In the genomic region with DNA sequence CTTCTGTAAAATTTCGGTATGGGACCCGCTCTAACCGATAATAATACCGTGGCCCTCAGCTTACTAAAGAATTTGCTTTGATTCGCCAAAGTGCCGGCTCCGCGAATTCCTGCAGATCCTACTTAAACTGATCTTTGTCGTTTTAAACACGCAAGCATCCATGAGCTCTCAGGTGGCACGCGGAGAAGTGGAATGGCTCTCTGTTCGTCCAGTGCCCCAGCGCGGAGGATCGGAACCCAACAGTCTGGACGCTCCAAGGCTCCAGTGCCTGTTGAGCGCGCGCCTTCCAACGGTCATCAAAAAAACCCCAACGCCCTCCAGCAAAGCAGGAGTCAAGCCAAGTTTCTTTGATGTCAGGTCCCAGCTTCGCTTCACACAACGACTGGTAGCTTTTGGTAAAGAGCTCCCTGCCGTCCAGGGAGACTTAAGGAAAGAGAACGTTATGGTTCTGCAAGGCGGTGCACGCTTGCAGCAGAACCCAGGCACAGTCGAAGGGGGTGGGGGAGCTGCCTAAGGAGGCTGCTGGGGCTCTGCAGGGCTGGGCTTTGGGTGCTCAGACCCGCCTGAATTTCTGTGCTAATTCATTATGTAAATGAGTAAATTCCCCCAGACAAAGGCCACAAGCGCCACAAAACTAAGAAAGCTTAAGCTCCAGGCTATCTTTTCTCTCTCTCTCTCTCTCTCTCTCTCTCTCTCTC, we compare ENCODE assay signal across 8 mouse cellular contexts. TPM values are rescaled to one million over a fixed set of nuclear protein-coding genes. Genes with fewer than 3 reads are reported as not detected.
DNase-seq lines count a peak whose midpoint lies in the region; ATAC-seq lines count a peak whose summit lies in the region.
"Had no signal": no experiment of that assay in that cellular context is flagged by ENCODE, and none has a peak within 500 bp of the region (broad histone marks: within the 10 kb centered on the region; RNA-seq: fewer than 3 reads in every experiment).

No protein-coding gene starts in this region.

- H3K4me2 ChIP-seq in forebrain, embryonic 13.5 days: peak overlapping the region; percentile 99
- H3K4me2 ChIP-seq in limb, embryonic 13.5 days (replicated peaks): peak overlapping the region; percentile 87
- peak overlapping the region; percentile 83 for H3K4me2 ChIP-seq in neural tube, embryonic 14.5 days (ENCODE audit: low read depth, low read length)

- H3K27ac ChIP-seq in forebrain, embryonic 13.5 days: no peak overlapping the region
- H3K27ac ChIP-seq in limb, embryonic 13.5 days: no peak overlapping the region
- no peak overlapping the region for H3K27ac ChIP-seq in neural tube, embryonic 14.5 days (ENCODE audit: low read depth, low read length)

- H3K36me3 ChIP-seq in forebrain, embryonic 13.5 days (ENCODE audit: poor library complexity, severe bottlenecking): no peaks in the 10 kb centered on the region
- no peaks in the 10 kb centered on the region for H3K36me3 ChIP-seq in limb, embryonic 13.5 days
- H3K36me3 ChIP-seq in neural tube, embryonic 14.5 days (ENCODE audit: control insufficient read depth, insufficient read depth, low read length): no peaks in the 10 kb centered on the region

- peaks cover 15% of the 10 kb centered on the region for H3K4me1 ChIP-seq in forebrain, embryonic 13.5 days
- H3K4me1 ChIP-seq in limb, embryonic 13.5 days: peaks cover 16% of the 10 kb centered on the region
- no peaks in the 10 kb centered on the region for H3K4me1 ChIP-seq in neural tube, embryonic 14.5 days (ENCODE audit: control insufficient read depth, insufficient read depth, low read length)

- H3K27me3 ChIP-seq in forebrain, embryonic 13.5 days: peaks cover 28% of the 10 kb centered on the region
- peaks cover 39% of the 10 kb centered on the region for H3K27me3 ChIP-seq in limb, embryonic 13.5 days
- peaks cover 8% of the 10 kb centered on the region for H3K27me3 ChIP-seq in neural tube, embryonic 14.5 days (ENCODE audit: control insufficient read depth, insufficient read depth, low read length)

- peak; percentile 81 for ATAC-seq in forebrain, embryonic 13.5 days
- ATAC-seq in limb, embryonic 13.5 days (ENCODE audit: low FRiP score, low read depth): no peak
- ATAC-seq in neural tube, embryonic 14.5 days (ENCODE audit: low read depth): peak; percentile 57

- H3K9me3 ChIP-seq in forebrain, embryonic 13.5 days (replicated peaks): no peaks in the 10 kb centered on the region
- H3K9me3 ChIP-seq in limb, embryonic 13.5 days: no peaks in the 10 kb centered on the region
- no peaks in the 10 kb centered on the region for H3K9me3 ChIP-seq in neural tube, embryonic 14.5 days (ENCODE audit: control insufficient read depth, low read length)

- peak; percentile 6 for DNase-seq in right cerebral cortex, postnatal 4 days
- DNase-seq in right cerebral cortex, postnatal 25 days: no peak
- DNase-seq in thymus, postnatal 36 days: no peak
- DNase-seq in cerebellum, adult 18-20 months: no peak

- peak overlapping the region; percentile 54 for H3K4me3 ChIP-seq in forebrain, embryonic 13.5 days
- H3K4me3 ChIP-seq in limb, embryonic 13.5 days: peak overlapping the region; percentile 47
- H3K4me3 ChIP-seq in neural tube, embryonic 14.5 days (ENCODE audit: low read depth, low read length): peak overlapping the region; percentile 48
- H3K4me3 ChIP-seq: myocyte had no signal

- peak overlapping the region; percentile 62 for H3K9ac ChIP-seq in forebrain, embryonic 13.5 days
- H3K9ac ChIP-seq in limb, embryonic 13.5 days: 0 out of 2 replicates have a peak overlapping the region, but pooled peaks have one; percentile 31
- peak overlapping the region; percentile 34; the same call in 1 of the 2 replicates for H3K9ac ChIP-seq in neural tube, embryonic 14.5 days (replicated peaks; ENCODE audit: low read depth, low read length)

- WGBS in forebrain, embryonic 13.5 days: under 1% methylated on average over 31 of the region's 31 CpGs
- 1% methylated on average over 31 of the region's 31 CpGs for WGBS in limb, embryonic 13.5 days
- 1% methylated on average over 31 of the region's 31 CpGs for whole genome bisulfite sequencing in neural tube, embryonic 14.5 days

RNA-seq across cellular contexts. Expression of a gene that starts 0.6 kb away (rescaled TPM):
- 0.06 and 0.13 TPM in 2 replicates for polyA plus RNA-seq in forebrain, embryonic 13.5 days (2015; fragmentation: Nextera tagmentation; extraction: Ambion mirVana)
- polyA plus RNA-seq in limb, embryonic 13.5 days (2015; fragmentation: Nextera tagmentation; extraction: Ambion mirVana): 0.40 and 0.62 TPM in 2 replicates
- 0.08 TPM in 1 of 2 replicates, not detected in the other for polyA plus RNA-seq in neural tube, embryonic 14.5 days (2014; fragmentation: Nextera tagmentation; extraction: Ambion mirVana)
- polyA plus RNA-seq: myocyte had no signal

RNA-seq across cellular contexts. Expression of a gene that starts 28.1 kb away (rescaled TPM):
- 1.0 and 1.2 TPM in 2 replicates for polyA plus RNA-seq in forebrain, embryonic 13.5 days (2015; fragmentation: Nextera tagmentation; extraction: Ambion mirVana)
- polyA plus RNA-seq in limb, embryonic 13.5 days (2015; fragmentation: Nextera tagmentation; extraction: Ambion mirVana): 5.5 and 6.4 TPM in 2 replicates
- polyA plus RNA-seq in neural tube, embryonic 14.5 days (2014; fragmentation: Nextera tagmentation; extraction: Ambion mirVana): 1.6 and 2.1 TPM in 2 replicates
- polyA plus RNA-seq: myocyte had no signal
